In the genomic region with DNA sequence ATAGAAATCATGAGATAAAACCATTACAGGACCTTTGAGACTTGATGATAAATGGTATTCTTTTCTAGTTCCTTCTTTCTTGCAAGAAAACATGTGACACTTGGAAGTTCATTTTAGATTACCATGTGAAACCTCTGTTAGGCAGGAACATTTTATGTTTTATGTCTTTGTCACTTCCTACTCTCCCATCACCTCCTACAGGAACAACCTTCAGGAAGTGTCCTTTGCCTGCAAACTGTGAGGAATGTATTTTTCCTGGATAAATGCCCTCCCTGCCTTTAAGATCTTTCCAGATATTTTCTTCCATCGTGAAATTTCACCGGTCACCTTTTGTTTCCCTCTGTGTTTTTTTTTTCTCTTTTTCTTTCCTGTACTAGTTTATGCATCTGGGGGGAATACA, we compare ENCODE assay signal across 16 mouse cellular contexts.
"Had no signal": no experiment of that assay in that cellular context is flagged by ENCODE, and none has a peak within 500 bp of the region (broad histone marks: within the 10 kb centered on the region; RNA-seq: fewer than 3 reads in every experiment).

No protein-coding gene starts in this region.

- ATAC-seq: midbrain, embryonic 13.5 days; midbrain, embryonic 15.5 days had no signal

- H3K9me3 ChIP-seq: megakaryocyte, embryonic 14.5 days; midbrain, embryonic 13.5 days; midbrain, embryonic 15.5 days; neural tube, embryonic 13.5 days; neural tube, embryonic 15.5 days had no signal

- H3K36me3 ChIP-seq: midbrain, embryonic 13.5 days; midbrain, embryonic 15.5 days; neural tube, embryonic 13.5 days; neural tube, embryonic 15.5 days had no signal

- H3K4me1 ChIP-seq: midbrain, embryonic 13.5 days; midbrain, embryonic 15.5 days; neural tube, embryonic 13.5 days; neural tube, embryonic 15.5 days had no signal

- H3K27me3 ChIP-seq: megakaryocyte, embryonic 14.5 days; midbrain, embryonic 13.5 days; midbrain, embryonic 15.5 days; neural tube, embryonic 13.5 days; neural tube, embryonic 15.5 days had no signal

- H3K9ac ChIP-seq: lung, embryonic 14.5 days; midbrain, embryonic 13.5 days; midbrain, embryonic 15.5 days; neural tube, embryonic 13.5 days; neural tube, embryonic 15.5 days had no signal

- H3K4me3 ChIP-seq: megakaryocyte, embryonic 14.5 days; midbrain, embryonic 13.5 days; midbrain, embryonic 15.5 days; neural tube, embryonic 13.5 days; neural tube, embryonic 15.5 days had no signal

- DNase-seq: lung, embryonic 14.5 days; lung, postnatal 10 days; lung, postnatal 4 days; retina, postnatal 1 day; right cerebral cortex, adult 18-20 months; right cerebral cortex, postnatal 25 days; right cerebral cortex, postnatal 4 days; thymus, adult 2 months; thymus, postnatal 25 days; thymus, postnatal 4 days had no signal

- H3K27ac ChIP-seq: midbrain, embryonic 13.5 days; midbrain, embryonic 15.5 days; neural tube, embryonic 13.5 days; neural tube, embryonic 15.5 days had no signal

- H3K4me2 ChIP-seq: lung, embryonic 14.5 days; midbrain, embryonic 11.5 days; midbrain, embryonic 13.5 days; midbrain, embryonic 15.5 days; neural tube, embryonic 13.5 days; neural tube, embryonic 15.5 days had no signal
